Mouse (Mus musculus): ENCODE measurements around the gene Aasdh. TPM values are rescaled to one million over a fixed set of nuclear protein-coding genes. Genes with fewer than 3 reads are reported as not detected.

Aasdh gene
- polyA plus RNA-seq (2015; fragmentation: Illumina TruSeq; extraction: RNeasy Lipid Tissue Mini Kit (QIAGEN cat#74804); ENCODE audit: insufficient read depth, low read depth, low replicate concordance) = 10.9 TPM

DNA sequence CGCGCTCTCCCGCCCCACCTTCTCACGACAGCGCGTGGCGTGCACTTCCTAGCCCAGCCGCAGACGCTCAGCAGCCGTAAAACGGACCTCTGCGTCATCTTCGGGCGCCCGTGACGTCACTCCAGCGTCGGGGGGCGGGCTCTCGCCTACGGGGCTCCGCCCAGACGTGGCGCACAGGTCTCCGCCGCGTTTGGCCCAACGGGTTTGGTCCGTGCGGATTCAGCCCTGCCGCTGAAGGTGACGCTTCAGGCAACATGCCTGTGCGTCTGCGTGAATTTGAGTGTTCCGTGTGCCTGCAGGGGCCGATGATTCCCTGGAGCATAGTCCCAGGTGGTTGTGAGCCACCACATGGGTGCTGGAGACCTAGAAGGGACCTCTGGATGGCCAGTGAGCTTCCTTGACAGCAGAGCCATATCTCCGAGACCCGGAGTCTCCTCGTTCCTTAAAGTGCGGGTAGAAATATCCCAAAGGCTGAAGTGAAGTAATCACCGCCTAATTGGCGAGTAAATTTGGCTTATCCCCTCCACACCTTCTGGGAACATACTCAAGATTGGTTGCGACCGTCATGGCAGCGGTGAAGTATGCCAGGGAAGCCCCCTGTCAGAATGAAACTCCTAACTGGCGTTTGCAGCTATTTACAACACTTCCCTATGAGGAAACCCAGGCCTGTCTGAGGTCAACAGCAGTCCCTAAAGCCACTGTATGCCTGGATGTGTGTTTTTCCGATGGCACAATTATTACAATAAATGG is at the start of gene Aasdh:
Gene Aasdh, minus strand, starts transcription at position 110 of the 750 bp plus-strand sequence.

DNA sequence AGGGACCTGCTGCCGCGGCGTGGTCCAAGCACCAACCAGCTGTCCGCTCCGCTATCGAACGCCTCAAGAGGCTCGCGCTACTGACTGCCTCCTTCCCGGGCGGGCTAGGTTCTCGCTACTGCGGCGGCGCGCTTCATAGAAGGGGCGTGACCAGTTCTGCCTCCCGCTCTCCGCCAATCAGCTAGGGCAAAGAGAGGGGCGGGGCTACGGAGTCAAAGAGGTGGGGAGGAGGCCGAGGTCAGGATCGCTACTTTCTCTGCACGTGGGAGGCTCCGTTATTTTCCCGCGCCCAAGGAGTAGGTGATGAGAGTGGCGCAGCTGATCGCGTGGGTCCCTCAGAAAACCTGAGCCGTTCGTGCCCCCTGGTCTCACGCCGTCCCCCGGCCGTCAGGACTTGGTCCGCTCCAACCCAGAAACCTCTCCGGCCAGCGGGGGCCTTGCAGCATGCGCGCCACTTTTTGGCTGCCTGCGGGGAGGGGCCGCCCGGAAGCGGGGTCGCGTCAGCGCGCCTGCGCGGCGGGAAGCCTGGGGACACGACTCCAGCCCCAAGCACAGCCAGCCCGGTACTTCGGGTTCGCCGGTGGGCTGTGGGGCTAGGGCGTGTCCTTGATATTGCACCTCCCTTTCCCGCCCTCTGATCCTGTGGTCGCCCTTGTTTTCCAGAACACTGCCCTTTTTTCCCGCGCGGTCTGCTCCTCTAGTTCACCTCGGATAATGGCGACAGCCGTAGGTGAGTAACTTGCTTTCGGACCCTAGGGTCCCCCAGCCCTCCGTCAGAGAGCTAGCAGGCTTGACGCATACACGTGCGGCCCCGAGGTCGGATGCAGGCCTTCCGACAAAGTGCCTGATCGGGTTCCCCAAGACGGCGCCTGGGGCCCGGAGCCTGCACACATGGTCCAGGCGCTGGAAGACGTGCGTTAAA is 46.1 kb upstream of the Aasdh start, which contains the start of the genes Paics and Ppat:
Gene Paics, plus strand, starts transcription at position 202 of the 922 bp plus-strand sequence.
Gene Ppat, minus strand, starts transcription at position 473 of the 922 bp plus-strand sequence.

Other genes starting within 250 kb of the Aasdh start
- gene C530008M17Rik, start 249.0 kb downstream of the Aasdh start, polyA plus RNA-seq (2015; fragmentation: Illumina TruSeq; extraction: RNeasy Lipid Tissue Mini Kit (QIAGEN cat#74804); ENCODE audit: insufficient read depth, low read depth, low replicate concordance) = not detected
- gene Paics, start 45.8 kb upstream of the Aasdh start, polyA plus RNA-seq (2015; fragmentation: Illumina TruSeq; extraction: RNeasy Lipid Tissue Mini Kit (QIAGEN cat#74804); ENCODE audit: insufficient read depth, low read depth, low replicate concordance) = 20.8 TPM
- gene Ppat, start 46.1 kb upstream of the Aasdh start, polyA plus RNA-seq (2015; fragmentation: Illumina TruSeq; extraction: RNeasy Lipid Tissue Mini Kit (QIAGEN cat#74804); ENCODE audit: insufficient read depth, low read depth, low replicate concordance) = 2.5 TPM
- gene Srp72, start 69.2 kb upstream of the Aasdh start, polyA plus RNA-seq (2015; fragmentation: Illumina TruSeq; extraction: RNeasy Lipid Tissue Mini Kit (QIAGEN cat#74804); ENCODE audit: insufficient read depth, low read depth, low replicate concordance) = 30.1 TPM
- not detected for gene Arl9, start 98.5 kb upstream of the Aasdh start, polyA plus RNA-seq (2015; fragmentation: Illumina TruSeq; extraction: RNeasy Lipid Tissue Mini Kit (QIAGEN cat#74804); ENCODE audit: insufficient read depth, low read depth, low replicate concordance)
- gene Thegl, start 110.5 kb upstream of the Aasdh start, polyA plus RNA-seq (2015; fragmentation: Illumina TruSeq; extraction: RNeasy Lipid Tissue Mini Kit (QIAGEN cat#74804); ENCODE audit: insufficient read depth, low read depth, low replicate concordance) = not detected
- gene Hopx, start 209.6 kb upstream of the Aasdh start, polyA plus RNA-seq (2015; fragmentation: Illumina TruSeq; extraction: RNeasy Lipid Tissue Mini Kit (QIAGEN cat#74804); ENCODE audit: insufficient read depth, low read depth, low replicate concordance) = 5.3 TPM

All from pancreas, adult 10 weeks (tissue).